Mouse (Mus musculus): Measurements from ENCODE around the gene Pde4b. TPM values are rescaled to one million over a fixed set of nuclear protein-coding genes. Genes with fewer than 3 reads are reported as not detected.

The Pde4b gene
- polyA plus RNA-seq, 1 experiment from 2014 or later, result 32.1 TPM

GRCm38 (mm10) chr4:102498169-102498919 is 411.0 kb downstream of the Pde4b start:
- H3K36me3 ChIP-seq (ENCODE audit: control insufficient read depth, insufficient read depth), result no peaks in the 10 kb centered on the region
- no peak overlapping the region for H3K4me3 ChIP-seq (replicated peaks; ENCODE audit: low read length)
- 88% methylated on average over 4 of the region's 4 CpGs for WGBS
- no peak overlapping the region for H3K9ac ChIP-seq (replicated peaks; ENCODE audit: low read depth, low read length)
- no peaks in the 10 kb centered on the region for H3K9me3 ChIP-seq (ENCODE audit: control insufficient read depth, low read length)
- no peaks in the 10 kb centered on the region for H3K27me3 ChIP-seq (replicated peaks; ENCODE audit: control insufficient read depth, insufficient read depth, low read length)
- H3K4me1 ChIP-seq (replicated peaks; ENCODE audit: control insufficient read depth, insufficient read depth, low read length), result peaks cover 18% of the 10 kb centered on the region
- H3K4me2 ChIP-seq (ENCODE audit: low read length), result no peak overlapping the region
- ATAC-seq, result no peak
- H3K27ac ChIP-seq (ENCODE audit: low read length), result no peak overlapping the region

DNA sequence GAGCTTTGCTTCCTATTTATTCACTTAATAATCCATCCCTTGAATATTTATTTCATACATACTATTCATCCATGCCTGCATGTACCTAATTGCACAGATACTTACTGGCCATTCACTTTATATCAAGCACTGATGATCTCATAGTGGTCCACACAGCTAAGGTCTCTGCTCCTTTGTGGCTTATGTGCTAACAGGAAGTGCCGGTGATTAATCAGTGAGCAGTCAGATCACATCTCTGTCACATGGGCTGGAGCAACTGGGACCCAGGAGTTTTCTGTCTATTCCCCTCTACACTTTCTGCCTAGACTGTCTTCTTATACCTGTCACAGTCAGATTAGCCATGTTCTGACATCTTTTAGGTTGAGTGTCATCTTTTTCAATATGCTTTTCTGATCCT is 411.6 kb downstream of the Pde4b start:
- Histone ChIP-seq H3K27ac (ENCODE audit: low read length) (no peak overlapping the region), H3K36me3 (ENCODE audit: control insufficient read depth, insufficient read depth) (no peaks in the 10 kb centered on the region), H3K4me2 (ENCODE audit: low read length) (no peak overlapping the region), H3K27me3 (replicated peaks; ENCODE audit: control insufficient read depth, insufficient read depth, low read length) (no peaks in the 10 kb centered on the region), H3K4me1 (replicated peaks; ENCODE audit: control insufficient read depth, insufficient read depth, low read length) (peaks cover 18% of the 10 kb centered on the region), H3K9me3 (ENCODE audit: control insufficient read depth, low read length) (no peaks in the 10 kb centered on the region), H3K4me3 (replicated peaks; ENCODE audit: low read length) (no peak overlapping the region), H3K9ac (replicated peaks; ENCODE audit: low read depth, low read length) (no peak overlapping the region)
- WGBS, result 85% methylated on average over 1 of the region's 1 CpGs
- ATAC-seq, result no peak

DNA sequence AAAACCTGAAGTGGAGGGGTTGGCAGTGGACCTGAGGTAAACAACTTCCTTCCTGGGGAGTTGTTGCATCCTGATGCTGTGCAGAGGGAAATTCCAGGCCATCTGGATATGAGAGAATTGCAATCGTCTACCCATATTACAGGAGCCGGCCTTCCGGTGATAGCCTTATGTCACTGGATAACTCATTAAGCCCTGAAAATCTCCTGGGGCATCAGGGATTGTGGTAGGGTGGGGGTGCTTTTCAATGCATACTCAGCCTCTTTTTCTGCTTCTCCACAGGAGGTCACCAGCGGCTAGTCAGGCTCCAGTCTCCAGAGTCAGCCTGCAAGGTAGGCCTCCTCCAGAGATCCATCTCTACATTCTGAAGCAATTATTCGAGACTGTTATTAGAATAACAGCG is 418.4 kb downstream of the Pde4b start:
- no peak overlapping the region for H3K27ac ChIP-seq (ENCODE audit: low read length)
- WGBS, result 50% methylated on average over 6 of the region's 6 CpGs

GRCm38 (mm10) chr4:102506376-102507280 is 419.3 kb downstream of the Pde4b start:
- no peaks in the 10 kb centered on the region for H3K27me3 ChIP-seq (replicated peaks; ENCODE audit: control insufficient read depth, insufficient read depth, low read length)
- H3K4me3 ChIP-seq (replicated peaks; ENCODE audit: low read length), result no peak overlapping the region
- H3K9ac ChIP-seq (replicated peaks; ENCODE audit: low read depth, low read length), result no peak overlapping the region
- no peak overlapping the region for H3K4me2 ChIP-seq (ENCODE audit: low read length)
- H3K36me3 ChIP-seq (ENCODE audit: control insufficient read depth, insufficient read depth), result no peaks in the 10 kb centered on the region
- no peak for ATAC-seq
- H3K9me3 ChIP-seq (ENCODE audit: control insufficient read depth, low read length), result no peaks in the 10 kb centered on the region
- H3K4me1 ChIP-seq (replicated peaks; ENCODE audit: control insufficient read depth, insufficient read depth, low read length), result peaks cover 9% of the 10 kb centered on the region
- 73% methylated on average over 15 of the region's 15 CpGs for WGBS
- no peak overlapping the region for H3K27ac ChIP-seq (ENCODE audit: low read length)

More for the DNA sequence above, 418.4 kb downstream of the Pde4b start:
- H3K36me3 ChIP-seq (ENCODE audit: control insufficient read depth, insufficient read depth), result no peaks in the 10 kb centered on the region
- no peak overlapping the region for H3K4me2 ChIP-seq (ENCODE audit: low read length)
- H3K4me1 ChIP-seq (replicated peaks; ENCODE audit: control insufficient read depth, insufficient read depth, low read length), result no peaks in the 10 kb centered on the region; the same call in 1 of the 2 replicates
- ATAC-seq, result no peak
- no peaks in the 10 kb centered on the region for H3K9me3 ChIP-seq (ENCODE audit: control insufficient read depth, low read length)
- no peaks in the 10 kb centered on the region for H3K27me3 ChIP-seq (replicated peaks; ENCODE audit: control insufficient read depth, insufficient read depth, low read length)
- no peak overlapping the region for H3K9ac ChIP-seq (replicated peaks; ENCODE audit: low read depth, low read length)
- H3K4me3 ChIP-seq (replicated peaks; ENCODE audit: low read length), result no peak overlapping the region

DNA sequence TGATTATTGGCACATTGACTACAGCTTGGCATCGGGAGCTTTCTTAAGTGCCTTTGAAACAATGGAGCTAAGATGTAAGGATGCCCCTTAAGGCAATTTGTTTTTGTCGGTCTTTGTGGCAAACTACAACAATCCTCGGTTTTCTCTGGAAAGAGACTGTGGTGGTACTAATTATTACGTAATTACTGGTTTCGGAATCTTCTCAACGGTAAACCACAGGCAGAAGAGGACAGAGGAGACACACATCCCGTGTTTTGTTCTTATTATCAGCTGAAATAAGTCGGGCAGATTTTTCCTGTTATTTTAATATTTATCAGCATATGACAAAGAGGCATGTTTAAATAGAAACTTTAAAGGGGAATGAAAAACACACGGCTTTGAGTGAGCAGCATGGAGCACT is 420.0 kb downstream of the Pde4b start:
- no peak overlapping the region for H3K4me3 ChIP-seq (replicated peaks; ENCODE audit: low read length)
- no peak for ATAC-seq

GRCm38 (mm10) chr4:102507753-102508152 is 420.4 kb downstream of the Pde4b start:
- no peak overlapping the region for H3K9ac ChIP-seq (replicated peaks; ENCODE audit: low read depth, low read length)
- H3K27ac ChIP-seq (ENCODE audit: low read length), result no peak overlapping the region
- no peak for ATAC-seq
- no peak overlapping the region for H3K4me2 ChIP-seq (ENCODE audit: low read length)
- no peaks in the 10 kb centered on the region for H3K9me3 ChIP-seq (ENCODE audit: control insufficient read depth, low read length)
- no peak overlapping the region for H3K4me3 ChIP-seq (replicated peaks; ENCODE audit: low read length)
- WGBS, result 86% methylated on average over 2 of the region's 2 CpGs
- H3K4me1 ChIP-seq (replicated peaks; ENCODE audit: control insufficient read depth, insufficient read depth, low read length), result peaks cover 12% of the 10 kb centered on the region
- H3K27me3 ChIP-seq (replicated peaks; ENCODE audit: control insufficient read depth, insufficient read depth, low read length), result no peaks in the 10 kb centered on the region
- no peaks in the 10 kb centered on the region for H3K36me3 ChIP-seq (ENCODE audit: control insufficient read depth, insufficient read depth)

More for the DNA sequence above, 420.0 kb downstream of the Pde4b start:
- 57% methylated on average over 9 of the region's 9 CpGs for WGBS
- Histone ChIP-seq H3K27ac (ENCODE audit: low read length) (no peak overlapping the region), H3K36me3 (ENCODE audit: control insufficient read depth, insufficient read depth) (no peaks in the 10 kb centered on the region), H3K27me3 (replicated peaks; ENCODE audit: control insufficient read depth, insufficient read depth, low read length) (no peaks in the 10 kb centered on the region), H3K9ac (replicated peaks; ENCODE audit: low read depth, low read length) (no peak overlapping the region), H3K9me3 (ENCODE audit: control insufficient read depth, low read length) (no peaks in the 10 kb centered on the region), H3K4me1 (replicated peaks; ENCODE audit: control insufficient read depth, insufficient read depth, low read length) (peaks cover 12% of the 10 kb centered on the region), H3K4me2 (ENCODE audit: low read length) (no peak overlapping the region)

GRCm38 (mm10) chr4:102510061-102510460 is 422.7 kb downstream of the Pde4b start:
- Histone ChIP-seq H3K27me3 (replicated peaks; ENCODE audit: control insufficient read depth, insufficient read depth, low read length) (no peaks in the 10 kb centered on the region), H3K4me3 (replicated peaks; ENCODE audit: low read length) (no peak overlapping the region), H3K27ac (ENCODE audit: low read length) (no peak overlapping the region), H3K36me3 (ENCODE audit: control insufficient read depth, insufficient read depth) (no peaks in the 10 kb centered on the region), H3K4me1 (replicated peaks; ENCODE audit: control insufficient read depth, insufficient read depth, low read length) (peaks cover 12% of the 10 kb centered on the region), H3K9me3 (ENCODE audit: control insufficient read depth, low read length) (no peaks in the 10 kb centered on the region), H3K9ac (replicated peaks; ENCODE audit: low read depth, low read length) (no peak overlapping the region), H3K4me2 (ENCODE audit: low read length) (no peak overlapping the region)
- WGBS, result 81% methylated on average over 6 of the region's 6 CpGs
- no peak for ATAC-seq

DNA sequence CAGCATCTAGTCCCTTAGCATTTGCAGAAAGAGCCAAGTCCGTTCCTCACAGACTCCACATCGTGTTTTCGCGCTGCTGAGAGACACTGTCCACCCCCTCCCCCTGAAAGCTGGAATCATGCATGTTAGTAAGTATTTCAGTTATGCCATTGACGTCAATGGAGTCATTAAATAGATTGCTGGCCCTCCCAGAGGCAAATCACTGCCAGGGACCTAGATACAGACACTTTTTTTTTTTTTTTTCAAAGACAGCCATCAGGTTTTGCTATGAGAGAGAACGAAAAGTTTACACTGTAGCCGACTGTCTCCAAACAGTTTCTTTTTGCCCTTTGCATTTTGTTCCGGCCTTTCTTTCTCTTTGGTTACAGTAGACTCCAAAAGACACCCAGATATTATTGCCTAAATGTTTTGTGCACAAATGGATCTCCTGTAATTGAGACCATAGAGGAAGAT is 423.6 kb downstream of the Pde4b start:
- H3K36me3 ChIP-seq (ENCODE audit: control insufficient read depth, insufficient read depth), result no peaks in the 10 kb centered on the region
- H3K4me3 ChIP-seq (replicated peaks; ENCODE audit: low read length), result no peak overlapping the region
- H3K9me3 ChIP-seq (ENCODE audit: control insufficient read depth, low read length), result no peaks in the 10 kb centered on the region
- WGBS, result 31% methylated on average over 8 of the region's 8 CpGs
- peak overlapping the region; percentile 42 for H3K4me2 ChIP-seq (ENCODE audit: low read length)
- peaks cover 12% of the 10 kb centered on the region for H3K4me1 ChIP-seq (replicated peaks; ENCODE audit: control insufficient read depth, insufficient read depth, low read length)
- peak; percentile 70 for ATAC-seq
- H3K27me3 ChIP-seq (replicated peaks; ENCODE audit: control insufficient read depth, insufficient read depth, low read length), result no peaks in the 10 kb centered on the region
- H3K27ac ChIP-seq (ENCODE audit: low read length), result peak overlapping the region; percentile 27
- H3K9ac ChIP-seq (replicated peaks; ENCODE audit: low read depth, low read length), result peak overlapping the region; percentile 19; the same call in 1 of the 2 replicates

DNA sequence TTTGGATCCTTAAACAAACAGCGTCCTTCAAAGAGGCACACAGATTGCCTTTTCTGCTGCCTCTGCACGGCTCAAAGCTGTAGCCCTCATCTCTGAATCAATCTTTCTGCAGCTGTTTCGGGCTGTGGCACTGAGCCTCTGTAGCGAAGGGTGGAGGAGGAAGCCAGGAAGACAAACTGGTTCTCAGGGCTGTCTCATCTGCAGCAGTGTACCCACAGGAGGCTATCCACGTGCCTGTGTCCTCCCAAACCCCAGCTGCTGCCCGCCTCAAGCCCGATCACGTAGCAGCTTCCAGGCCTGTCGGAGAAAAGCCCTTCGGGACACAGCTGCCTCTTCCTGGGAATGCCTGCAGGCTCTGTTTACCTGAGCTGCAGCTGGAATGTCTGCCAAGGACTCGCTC is 424.2 kb downstream of the Pde4b start:
- ATAC-seq, result peak; percentile 70
- peak overlapping the region; percentile 19; the same call in 1 of the 2 replicates for H3K9ac ChIP-seq (replicated peaks; ENCODE audit: low read depth, low read length)
- H3K4me1 ChIP-seq (replicated peaks; ENCODE audit: control insufficient read depth, insufficient read depth, low read length), result peaks cover 12% of the 10 kb centered on the region
- no peaks in the 10 kb centered on the region for H3K27me3 ChIP-seq (replicated peaks; ENCODE audit: control insufficient read depth, insufficient read depth, low read length)
- peak overlapping the region; percentile 27 for H3K27ac ChIP-seq (ENCODE audit: low read length)
- no peaks in the 10 kb centered on the region for H3K36me3 ChIP-seq (ENCODE audit: control insufficient read depth, insufficient read depth)
- no peaks in the 10 kb centered on the region for H3K9me3 ChIP-seq (ENCODE audit: control insufficient read depth, low read length)
- H3K4me3 ChIP-seq (replicated peaks; ENCODE audit: low read length), result peak overlapping the region; percentile 4; the same call in 1 of the 2 replicates
- 8% methylated on average over 11 of the region's 11 CpGs for WGBS
- peak overlapping the region; percentile 42 for H3K4me2 ChIP-seq (ENCODE audit: low read length)
